Mouse (Mus musculus): Measurements from ENCODE around the gene Necab3. TPM values are rescaled to one million over a fixed set of nuclear protein-coding genes. Genes with fewer than 3 reads are reported as not detected.
A peak's percentile ranks its signal among the peaks of the same experiment; 100 is the strongest.

Gene Necab3
- polyA plus RNA-seq, 1 experiment from 2014 or later = 10.4 TPM

GRCm38 (mm10) chr2:154580586-154580985 lies 21.9 kb upstream of the Necab3 start:
- DNase-seq (ENCODE audit: low spot score) (no peak), ATAC-seq (ENCODE audit: insufficient read depth, low FRiP score, low TSS enrichment) (no peak)
- H3K4me2 ChIP-seq (ENCODE audit: low read depth) = no peak overlapping the region
- H3K27ac ChIP-seq (ENCODE audit: low read depth, low read length) = no peak overlapping the region
- no peaks in the 10 kb centered on the region for H3K36me3 ChIP-seq (ENCODE audit: control insufficient read depth, insufficient read depth, low read length)
- H3K27me3 ChIP-seq (ENCODE audit: control insufficient read depth, insufficient read depth, low read length) = no peaks in the 10 kb centered on the region
- H3K4me3 ChIP-seq (ENCODE audit: low read depth, low read length) = no peak overlapping the region
- 90% methylated on average over 8 of the region's 8 CpGs for WGBS
- no peaks in the 10 kb centered on the region for H3K9me3 ChIP-seq (ENCODE audit: control insufficient read depth, low read length)
- peaks cover 20% of the 10 kb centered on the region for H3K4me1 ChIP-seq (ENCODE audit: control insufficient read depth, insufficient read depth, low read length)
- H3K9ac ChIP-seq (ENCODE audit: low read length) = no peak overlapping the region

- 69% methylated on average over 6 of the region's 6 CpGs for WGBS
- no peaks in the 10 kb centered on the region for H3K9me3 ChIP-seq (ENCODE audit: control insufficient read depth, low read length)
- no peak overlapping the region for H3K4me3 ChIP-seq (ENCODE audit: low read depth, low read length)
Observed at GRCm38 (mm10) chr2:154577744-154578067, 19.0 kb upstream of the Necab3 start.

GRCm38 (mm10) chr2:154576876-154577743 lies 18.4 kb upstream of the Necab3 start:
- WGBS = 27% methylated on average over 12 of the region's 12 CpGs
- Histone ChIP-seq H3K4me1 (ENCODE audit: control insufficient read depth, insufficient read depth, low read length) (peaks cover 13% of the 10 kb centered on the region), H3K9ac (ENCODE audit: low read length) (peak overlapping the region; percentile 20), H3K4me2 (ENCODE audit: low read depth) (no peak overlapping the region), H3K27me3 (ENCODE audit: control insufficient read depth, insufficient read depth, low read length) (no peaks in the 10 kb centered on the region), H3K36me3 (ENCODE audit: control insufficient read depth, insufficient read depth, low read length) (no peaks in the 10 kb centered on the region), H3K4me3 (ENCODE audit: low read depth, low read length) (no peak overlapping the region), H3K27ac (ENCODE audit: low read depth, low read length) (peak overlapping the region; percentile 84), H3K9me3 (ENCODE audit: control insufficient read depth, low read length) (no peaks in the 10 kb centered on the region)
- ATAC-seq (ENCODE audit: insufficient read depth, low FRiP score, low TSS enrichment) = peak; percentile 89
- peak; percentile 73 for DNase-seq (ENCODE audit: low spot score)

More at GRCm38 (mm10) chr2:154577744-154578067, 19.0 kb upstream of the Necab3 start:
- Histone ChIP-seq H3K4me2 (ENCODE audit: low read depth) (no peak overlapping the region), H3K36me3 (ENCODE audit: control insufficient read depth, insufficient read depth, low read length) (no peaks in the 10 kb centered on the region), H3K27ac (ENCODE audit: low read depth, low read length) (peak overlapping the region; percentile 84), H3K27me3 (ENCODE audit: control insufficient read depth, insufficient read depth, low read length) (no peaks in the 10 kb centered on the region), H3K4me1 (ENCODE audit: control insufficient read depth, insufficient read depth, low read length) (peaks cover 13% of the 10 kb centered on the region), H3K9ac (ENCODE audit: low read length) (no peak overlapping the region; the same call in 1 of the 2 replicates)
- DNase-seq (ENCODE audit: low spot score) (no peak), ATAC-seq (ENCODE audit: insufficient read depth, low FRiP score, low TSS enrichment) (no peak; the same call in 1 of the 2 replicates)

GRCm38 (mm10) chr2:154574271-154574670 lies 15.6 kb upstream of the Necab3 start:
- Histone ChIP-seq H3K4me1 (ENCODE audit: control insufficient read depth, insufficient read depth, low read length) (peaks cover 13% of the 10 kb centered on the region), H3K9me3 (ENCODE audit: control insufficient read depth, low read length) (no peaks in the 10 kb centered on the region), H3K27me3 (ENCODE audit: control insufficient read depth, insufficient read depth, low read length) (no peaks in the 10 kb centered on the region), H3K36me3 (ENCODE audit: control insufficient read depth, insufficient read depth, low read length) (no peaks in the 10 kb centered on the region), H3K4me2 (ENCODE audit: low read depth) (no peak overlapping the region), H3K27ac (ENCODE audit: low read depth, low read length) (no peak overlapping the region), H3K9ac (ENCODE audit: low read length) (no peak overlapping the region), H3K4me3 (ENCODE audit: low read depth, low read length) (no peak overlapping the region)
- WGBS = 51% methylated on average over 7 of the region's 7 CpGs
- ATAC-seq (ENCODE audit: insufficient read depth, low FRiP score, low TSS enrichment) = no peak
- no peak for DNase-seq (ENCODE audit: low spot score)

GRCm38 (mm10) chr2:154572996-154573395 lies 14.3 kb upstream of the Necab3 start:
- Histone ChIP-seq H3K9me3 (ENCODE audit: control insufficient read depth, low read length) (no peaks in the 10 kb centered on the region), H3K4me1 (ENCODE audit: control insufficient read depth, insufficient read depth, low read length) (peaks cover 22% of the 10 kb centered on the region), H3K9ac (ENCODE audit: low read length) (no peak overlapping the region), H3K4me2 (ENCODE audit: low read depth) (no peak overlapping the region), H3K4me3 (ENCODE audit: low read depth, low read length) (no peak overlapping the region), H3K36me3 (ENCODE audit: control insufficient read depth, insufficient read depth, low read length) (no peaks in the 10 kb centered on the region), H3K27ac (ENCODE audit: low read depth, low read length) (no peak overlapping the region), H3K27me3 (ENCODE audit: control insufficient read depth, insufficient read depth, low read length) (no peaks in the 10 kb centered on the region)
- no peak for ATAC-seq (ENCODE audit: insufficient read depth, low FRiP score, low TSS enrichment)
- WGBS = 89% methylated on average over 3 of the region's 3 CpGs
- DNase-seq (ENCODE audit: low spot score) = no peak

GRCm38 (mm10) chr2:154571976-154572375 lies 13.3 kb upstream of the Necab3 start:
- no peaks in the 10 kb centered on the region for H3K9me3 ChIP-seq (ENCODE audit: control insufficient read depth, low read length)
- H3K4me2 ChIP-seq (ENCODE audit: low read depth) = no peak overlapping the region
- H3K27ac ChIP-seq (ENCODE audit: low read depth, low read length) = no peak overlapping the region
- DNase-seq (ENCODE audit: low spot score) = no peak
- no peak for ATAC-seq (ENCODE audit: insufficient read depth, low FRiP score, low TSS enrichment)
- H3K4me1 ChIP-seq (ENCODE audit: control insufficient read depth, insufficient read depth, low read length) = peaks cover 18% of the 10 kb centered on the region
- 76% methylated on average over 8 of the region's 8 CpGs for WGBS
- no peak overlapping the region for H3K4me3 ChIP-seq (ENCODE audit: low read depth, low read length)
- no peaks in the 10 kb centered on the region for H3K27me3 ChIP-seq (ENCODE audit: control insufficient read depth, insufficient read depth, low read length)
- no peaks in the 10 kb centered on the region for H3K36me3 ChIP-seq (ENCODE audit: control insufficient read depth, insufficient read depth, low read length)
- no peak overlapping the region for H3K9ac ChIP-seq (ENCODE audit: low read length)

GRCm38 (mm10) chr2:154571266-154571665 lies 12.6 kb upstream of the Necab3 start:
- WGBS = 78% methylated on average over 4 of the region's 4 CpGs

GRCm38 (mm10) chr2:154570666-154571065 lies 12.0 kb upstream of the Necab3 start:
- Histone ChIP-seq H3K9me3 (ENCODE audit: control insufficient read depth, low read length) (no peaks in the 10 kb centered on the region), H3K4me3 (ENCODE audit: low read depth, low read length) (no peak overlapping the region), H3K4me1 (ENCODE audit: control insufficient read depth, insufficient read depth, low read length) (peaks cover 26% of the 10 kb centered on the region), H3K9ac (ENCODE audit: low read length) (no peak overlapping the region), H3K4me2 (ENCODE audit: low read depth) (no peak overlapping the region), H3K27me3 (ENCODE audit: control insufficient read depth, insufficient read depth, low read length) (no peaks in the 10 kb centered on the region), H3K36me3 (ENCODE audit: control insufficient read depth, insufficient read depth, low read length) (no peaks in the 10 kb centered on the region), H3K27ac (ENCODE audit: low read depth, low read length) (no peak overlapping the region)
- no peak for DNase-seq (ENCODE audit: low spot score)
- WGBS = 63% methylated on average over 4 of the region's 4 CpGs
- ATAC-seq (ENCODE audit: insufficient read depth, low FRiP score, low TSS enrichment) = no peak

More at GRCm38 (mm10) chr2:154571266-154571665, 12.6 kb upstream of the Necab3 start:
- H3K27me3 ChIP-seq (ENCODE audit: control insufficient read depth, insufficient read depth, low read length) = no peaks in the 10 kb centered on the region
- no peak overlapping the region for H3K4me3 ChIP-seq (ENCODE audit: low read depth, low read length)
- DNase-seq (ENCODE audit: low spot score) = no peak
- ATAC-seq (ENCODE audit: insufficient read depth, low FRiP score, low TSS enrichment) = no peak
- H3K36me3 ChIP-seq (ENCODE audit: control insufficient read depth, insufficient read depth, low read length) = no peaks in the 10 kb centered on the region
- H3K9ac ChIP-seq (ENCODE audit: low read length) = no peak overlapping the region
- no peak overlapping the region for H3K27ac ChIP-seq (ENCODE audit: low read depth, low read length)
- peaks cover 21% of the 10 kb centered on the region for H3K4me1 ChIP-seq (ENCODE audit: control insufficient read depth, insufficient read depth, low read length)
- no peaks in the 10 kb centered on the region for H3K9me3 ChIP-seq (ENCODE audit: control insufficient read depth, low read length)
- no peak overlapping the region for H3K4me2 ChIP-seq (ENCODE audit: low read depth)

GRCm38 (mm10) chr2:154569836-154570286 lies 11.2 kb upstream of the Necab3 start, which contains the start of gene E2f1:
Gene E2f1, minus strand, starts transcription at chr2:154569892.
- WGBS = under 1% methylated on average over 30 of the region's 44 CpGs
- peak within 1 kb of the TSS; percentile 88 for H3K9ac ChIP-seq (ENCODE audit: low read length)
- peak within 1 kb of the TSS; percentile 76 for H3K4me2 ChIP-seq (ENCODE audit: low read depth)
- DNase-seq (ENCODE audit: low spot score) (peak; percentile 98), ATAC-seq (ENCODE audit: insufficient read depth, low FRiP score, low TSS enrichment) (peak; percentile 96)
- H3K36me3 ChIP-seq (ENCODE audit: control insufficient read depth, insufficient read depth, low read length) = no peaks in the 10 kb centered on the region
- H3K4me3 ChIP-seq (ENCODE audit: low read depth, low read length) = peak within 1 kb of the TSS; percentile 88
- no peaks in the 10 kb centered on the region for H3K9me3 ChIP-seq (ENCODE audit: control insufficient read depth, low read length)
- peak within 1 kb of the TSS; percentile 85 for H3K27ac ChIP-seq (ENCODE audit: low read depth, low read length)
- H3K4me1 ChIP-seq (ENCODE audit: control insufficient read depth, insufficient read depth, low read length) = peaks cover 27% of the 10 kb centered on the region
- H3K27me3 ChIP-seq (ENCODE audit: control insufficient read depth, insufficient read depth, low read length) = no peaks in the 10 kb centered on the region

Measured in neural tube, embryonic 11.5 days (tissue).